Mouse (Mus musculus) layer of hippocampus, postnatal 10 days (tissue): ENCODE measurements around the gene Irf5. TPM values are rescaled to one million over a fixed set of nuclear protein-coding genes. Genes with fewer than 3 reads are reported as not detected.

Experiments
- DNase-seq, 2 experiments: peaks; one replicate each; pipeline ENCODE4 v3.0.0; 2021; ENCODE audit warnings: low spot score in 2 of 2
- long read RNA-seq: library from polyadenylated mRNA; stranded (forward); transcript quantifications from one replicate; pipeline ENCODE4 v2.0.0, GENCODE M21; 2023
- total RNA-seq, 2 experiments: library from RNA; stranded (reverse); gene quantifications; 2 replicates each; pipeline ENCODE4 v1.2.3; 2021

Gene Irf5
- 1 to 10 TPM; 3.1 to 3.4 TPM for total RNA-seq
- long read RNA-seq, partial matches to known transcripts, result 1 of 5 reads
- long read RNA-seq, other reads (novel, unspliced or antisense), result 3 of 5 reads

- DNase-seq, result no peak
Observed at GRCm38 (mm10) chr6:29526281-29527251, at the start of gene Irf5. TSS of gene Irf5 (plus strand) at chr6:29526625.

GRCm38 (mm10) chr6:29482691-29483090 is 43.7 kb upstream of the Irf5 start:
- no peak for DNase-seq

GRCm38 (mm10) chr6:29484716-29485559 is 41.5 kb upstream of the Irf5 start:
- peak; percentile 82 to 83 for DNase-seq

GRCm38 (mm10) chr6:29485951-29486350 is 40.5 kb upstream of the Irf5 start:
- DNase-seq, result no peak

- no peak for DNase-seq
Observed at GRCm38 (mm10) chr6:29494101-29494500, 32.3 kb upstream of the Irf5 start.

GRCm38 (mm10) chr6:29496270-29496669 is 30.2 kb upstream of the Irf5 start:
- no peak for DNase-seq

- DNase-seq, result no peak
Observed at GRCm38 (mm10) chr6:29497791-29498190, 28.6 kb upstream of the Irf5 start.

- no peak for DNase-seq
Observed at GRCm38 (mm10) chr6:29500177-29500576, 26.2 kb upstream of the Irf5 start.

- no peak for DNase-seq
Observed at GRCm38 (mm10) chr6:29500810-29501209, 25.6 kb upstream of the Irf5 start.

GRCm38 (mm10) chr6:29501599-29501998 is 24.8 kb upstream of the Irf5 start:
- DNase-seq, result no peak

- DNase-seq, result no peak
Observed at GRCm38 (mm10) chr6:29505493-29505892, 20.9 kb upstream of the Irf5 start.

- no peak for DNase-seq
Observed at GRCm38 (mm10) chr6:29506834-29507233, 19.6 kb upstream of the Irf5 start.

GRCm38 (mm10) chr6:29507447-29508309 is 18.7 kb upstream of the Irf5 start, which contains the start of gene Kcp:
TSS of gene Kcp (minus strand) at chr6:29507952.
- DNase-seq, result no peak

- no peak for DNase-seq
Observed at GRCm38 (mm10) chr6:29509086-29509485, 17.3 kb upstream of the Irf5 start.

GRCm38 (mm10) chr6:29513284-29513683 is 13.1 kb upstream of the Irf5 start:
- DNase-seq, result no peak

- peak; percentile 65 to 69 for DNase-seq
Observed at GRCm38 (mm10) chr6:29517139-29517538, 9.3 kb upstream of the Irf5 start.

- no peak for DNase-seq
Observed at GRCm38 (mm10) chr6:29522626-29523300, 3.7 kb upstream of the Irf5 start.

GRCm38 (mm10) chr6:29523301-29524033 is 3.0 kb upstream of the Irf5 start:
- no peak for DNase-seq

- no peak for DNase-seq
Observed at GRCm38 (mm10) chr6:29524034-29524489, 2.4 kb upstream of the Irf5 start.
